Mouse (Mus musculus): ENCODE measurements at regions not wholly inside any gene's neighbourhood (a gene's known extent, or its start where the extent isn't known, plus 50 kb on each side); places are given as distances from the start of the nearest gene placed in this dataset.

DNA sequence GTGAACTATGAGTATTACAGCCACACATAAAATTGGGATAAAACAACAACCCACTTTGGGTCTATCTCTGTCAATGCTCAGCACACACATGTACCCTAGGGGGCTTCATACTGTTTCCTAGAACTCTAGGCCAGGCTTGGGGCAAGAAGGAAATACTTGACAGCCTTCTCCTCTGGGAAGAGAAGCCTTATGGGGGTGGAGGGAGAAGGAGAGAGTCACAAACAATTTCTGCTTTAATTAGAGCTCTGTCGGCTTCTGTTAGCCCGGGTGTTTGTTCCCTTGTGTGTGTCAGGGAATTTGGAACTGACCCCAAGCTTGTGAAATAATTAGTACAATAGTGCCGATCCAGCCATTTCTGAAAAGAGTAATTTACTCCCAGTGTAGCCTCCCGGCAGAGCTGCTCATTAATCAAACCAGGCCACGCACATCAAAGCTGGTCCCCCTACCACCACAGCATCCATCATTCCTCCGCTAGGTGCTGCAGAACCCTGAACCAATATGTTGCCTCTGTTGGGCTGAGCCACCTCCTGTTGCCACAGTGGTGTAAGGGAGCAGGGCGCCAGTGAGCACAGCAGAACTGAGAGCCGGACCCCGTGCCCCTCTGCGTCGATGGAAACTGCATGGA lies 307.3 kb downstream of the Tmem114 start:
- intact Hi-C loops (cut with DNase I), result no loop called here

GRCm38 (mm10) chr16:8111329-8112116 lies 313.4 kb downstream of the Tmem114 start:
- DNase-seq (ENCODE audit: low spot score), result no peak
- intact Hi-C loops (cut with DNase I), result no loop called here

More for the DNA sequence above, 307.3 kb downstream of the Tmem114 start:
- DNase-seq (ENCODE audit: low spot score), result no peak

GRCm38 (mm10) chr16:8108141-8109122 lies 316.5 kb downstream of the Tmem114 start:
- intact Hi-C loops (cut with DNase I), result no loop called here

DNA sequence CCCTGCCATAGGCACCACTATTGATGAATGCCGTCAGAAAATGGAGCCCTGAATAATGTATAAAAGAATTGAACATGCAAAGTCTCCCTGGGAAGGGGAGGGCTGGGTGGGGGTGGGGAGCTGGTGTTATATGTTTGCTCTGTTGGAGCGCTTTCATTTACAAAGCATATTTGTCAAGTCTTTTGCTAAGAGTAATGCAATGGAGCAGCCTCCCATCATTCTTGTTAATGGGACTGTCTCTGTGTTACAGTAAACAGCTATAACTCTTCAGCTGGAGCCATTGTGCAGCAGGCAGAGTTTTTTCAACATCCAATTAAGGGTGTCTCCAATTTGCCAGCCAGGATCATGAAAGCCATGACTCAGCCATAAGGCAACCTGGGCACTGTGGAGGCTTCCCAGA lies 345.9 kb downstream of the Tmem114 start:
- no peak for DNase-seq (ENCODE audit: low spot score)
- intact Hi-C loops (cut with DNase I), result no loop called here

More at GRCm38 (mm10) chr16:8108141-8109122, 316.5 kb downstream of the Tmem114 start:
- peak; percentile 19 for DNase-seq (ENCODE audit: low spot score)

- intact Hi-C loops (cut with DNase I), result no loop called here
- no peak for DNase-seq (ENCODE audit: low spot score)
These were observed 346.5 kb downstream of the Tmem114 start for GRCm38 (mm10) chr16:8078461-8078860.

- no peak for DNase-seq (ENCODE audit: low spot score)
- intact Hi-C loops (cut with DNase I), result no loop called here
These were observed 350.2 kb downstream of the Tmem114 start for GRCm38 (mm10) chr16:8074729-8075128.

DNA sequence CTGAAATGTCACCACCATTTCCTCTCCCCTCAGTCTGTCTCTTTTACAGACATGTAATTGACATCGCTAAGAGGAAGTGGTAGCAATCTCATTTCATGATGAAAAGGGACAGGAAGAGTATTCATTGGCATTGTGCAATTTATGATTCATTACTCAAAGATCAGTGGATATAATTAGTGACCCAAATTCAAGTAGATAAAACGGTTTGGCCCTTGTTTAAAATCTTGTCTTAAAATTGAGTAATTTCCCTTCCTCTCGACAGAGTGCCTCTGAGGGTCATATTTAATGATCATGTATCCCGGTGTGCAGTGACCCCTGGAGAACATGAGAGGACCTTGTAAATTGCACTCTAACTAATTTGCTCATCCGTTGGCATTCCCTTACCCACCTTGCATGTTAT lies 371.0 kb downstream of the Tmem114 start:
- intact Hi-C loops (cut with DNase I), result no loop called here
- no peak for DNase-seq (ENCODE audit: low spot score)

DNA sequence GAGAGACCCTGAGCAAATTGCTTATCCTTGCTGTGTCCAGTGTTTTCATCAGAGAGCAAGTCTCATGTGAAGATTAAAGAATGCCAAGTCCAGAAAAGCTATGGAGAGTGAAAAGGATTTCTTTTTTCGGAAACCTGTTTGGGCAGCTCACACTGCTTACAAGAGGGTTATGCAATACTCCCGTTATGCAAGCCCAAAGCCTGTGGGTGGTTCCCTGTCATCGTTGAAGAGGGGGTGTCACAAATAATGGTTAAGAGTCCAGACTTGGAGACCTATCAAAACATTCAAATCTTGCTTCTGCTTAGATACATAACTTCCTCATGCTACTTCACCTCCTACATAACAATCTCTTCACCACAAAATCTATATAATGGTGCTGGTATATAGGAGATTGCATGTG lies 416.0 kb downstream of the Tmem114 start:
- intact Hi-C loops (cut with DNase I), result no loop called here
- peak; percentile 2 for DNase-seq (ENCODE audit: low spot score)

DNA sequence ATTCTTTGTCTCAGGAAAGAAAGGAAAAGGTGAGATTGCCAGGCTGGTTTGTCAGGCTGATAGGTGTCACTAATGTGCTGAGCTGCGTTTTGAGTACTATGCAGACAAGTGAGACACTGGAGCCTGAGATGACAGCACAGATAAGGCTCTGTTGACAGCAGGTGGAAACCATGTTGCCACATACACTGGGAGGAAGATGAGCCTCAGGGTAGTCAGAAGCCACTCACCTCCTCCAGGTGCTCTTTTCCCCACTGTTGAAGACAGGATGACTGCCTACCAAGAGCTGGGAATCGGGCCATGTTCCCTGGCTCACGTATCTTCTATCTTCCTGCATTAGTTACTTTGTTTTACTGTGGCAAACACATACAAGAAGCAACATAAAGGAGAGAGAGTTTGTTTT lies 418.3 kb downstream of the Tmem114 start:
- DNase-seq (ENCODE audit: low spot score), result no peak
- intact Hi-C loops (cut with DNase I), result no loop called here

- intact Hi-C loops (cut with DNase I), result no loop called here
- no peak for DNase-seq (ENCODE audit: low spot score)
These were observed 422.4 kb downstream of the Tmem114 start for GRCm38 (mm10) chr16:8002339-8003089.

DNA sequence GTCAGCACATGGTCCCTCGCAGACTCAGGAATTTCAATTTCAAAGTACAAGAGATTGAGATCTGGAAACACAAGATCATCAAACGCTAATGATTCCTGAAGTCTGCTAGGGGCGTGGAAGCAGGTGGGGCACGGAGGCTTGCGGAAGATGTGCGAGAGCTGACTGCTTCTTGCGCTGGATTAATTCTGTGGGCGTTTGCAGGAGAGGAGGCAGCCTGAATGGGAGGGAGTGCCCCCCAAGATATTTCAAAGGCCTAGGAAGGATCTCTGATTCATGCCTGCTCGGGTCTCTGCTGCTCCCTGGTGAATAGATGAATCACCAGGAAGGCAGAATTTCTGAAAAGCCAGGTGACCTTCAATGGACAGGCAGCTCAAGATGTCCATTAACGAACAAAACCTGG lies 442.1 kb downstream of the Tmem114 start:
- no peak for DNase-seq (ENCODE audit: low spot score)
- intact Hi-C loops (cut with DNase I), result no loop called here

GRCm38 (mm10) chr16:7978466-7978865 lies 446.5 kb downstream of the Tmem114 start:
- intact Hi-C loops (cut with DNase I), result no loop called here
- DNase-seq (ENCODE audit: low spot score), result no peak

DNA sequence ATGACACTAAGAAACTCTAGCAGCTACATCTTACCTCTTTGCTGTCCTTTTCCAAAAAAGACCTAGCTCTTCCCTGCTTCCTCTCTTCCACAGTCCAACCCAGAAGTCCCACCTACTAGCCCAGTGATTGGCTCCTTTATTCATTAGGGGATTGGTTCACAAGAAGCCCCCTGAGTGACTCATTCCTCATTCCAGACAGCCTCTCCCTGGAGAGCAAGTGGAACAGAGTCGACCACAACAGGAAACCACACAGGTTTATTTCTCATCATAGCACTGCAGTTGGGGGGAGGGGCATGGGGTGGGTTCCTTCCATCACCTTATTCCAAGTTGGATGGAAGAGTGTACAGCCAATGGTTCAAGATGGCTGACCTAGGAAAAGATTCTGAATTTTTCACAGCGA lies 473.3 kb downstream of the Tmem114 start:
- intact Hi-C loops (cut with DNase I), result no loop called here
- no peak for DNase-seq (ENCODE audit: low spot score)

DNA sequence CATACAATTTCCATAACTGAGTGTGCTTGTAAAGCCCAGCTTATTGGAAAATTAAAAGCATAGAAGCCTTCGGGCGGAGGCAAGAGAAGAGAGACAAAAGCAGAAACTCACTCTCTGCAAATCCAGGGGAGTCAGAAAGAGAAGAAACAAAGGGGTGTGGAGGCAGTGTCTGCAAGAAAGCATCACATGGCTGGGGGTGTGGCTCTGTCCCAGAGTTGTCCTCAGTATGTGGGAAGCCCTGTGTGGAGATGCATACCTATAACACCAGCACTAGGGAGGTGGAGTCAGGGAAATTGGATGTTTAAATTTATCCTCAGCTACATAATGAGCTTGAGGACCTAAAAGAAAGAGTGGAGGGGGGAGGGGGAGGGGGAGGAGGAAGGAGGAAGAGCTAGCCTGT lies 482.6 kb downstream of the Tmem114 start:
- no peak for DNase-seq (ENCODE audit: low spot score)
- intact Hi-C loops (cut with DNase I), result no loop called here

DNA sequence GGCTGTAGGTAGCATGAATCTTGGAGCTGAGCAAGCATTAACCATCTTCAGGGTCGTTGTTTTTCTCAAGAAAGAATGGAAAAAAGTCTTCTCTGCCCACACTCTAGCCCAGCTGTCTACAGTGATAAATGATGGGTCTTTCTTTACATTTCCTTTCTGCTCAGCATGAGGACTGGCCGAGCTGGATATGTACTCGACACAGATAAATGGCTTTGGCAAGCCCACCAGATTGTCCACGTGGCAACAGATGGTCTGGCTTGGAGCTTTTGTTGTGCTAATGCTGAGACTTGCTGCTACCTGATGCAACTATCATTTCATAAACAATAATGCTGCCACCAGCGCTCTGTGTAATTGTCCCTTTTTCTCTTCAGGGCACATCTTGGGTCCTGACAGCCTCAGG lies 487.8 kb downstream of the Tmem114 start:
- no peak for DNase-seq (ENCODE audit: low spot score)
- intact Hi-C loops (cut with DNase I), result no loop called here

- intact Hi-C loops (cut with DNase I), result no loop called here
- DNase-seq (ENCODE audit: low spot score), result no peak
These were observed 492.6 kb downstream of the Tmem114 start for GRCm38 (mm10) chr16:7932322-7932721.

GRCm38 (mm10) chr16:7931676-7932075 lies 493.3 kb downstream of the Tmem114 start:
- intact Hi-C loops (cut with DNase I), result no loop called here
- DNase-seq (ENCODE audit: low spot score), result no peak

DNA sequence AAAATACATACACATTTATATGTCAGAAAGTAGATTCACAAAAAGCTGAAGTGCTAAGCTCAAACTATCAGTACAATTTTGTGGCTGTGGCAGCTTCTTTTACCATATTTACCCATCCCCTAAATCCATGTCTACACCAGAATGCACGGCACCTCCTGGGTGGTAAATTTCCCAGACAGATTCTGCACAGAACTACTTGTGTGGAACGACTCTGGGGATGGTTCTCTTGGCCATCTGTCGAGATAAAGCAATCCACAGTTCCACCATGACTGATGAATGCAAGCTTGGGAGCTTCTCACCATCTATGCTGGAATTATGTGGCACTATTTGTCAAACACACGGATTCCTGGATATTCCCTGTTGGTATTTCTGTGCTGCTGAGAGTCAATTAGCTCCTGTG lies 495.8 kb downstream of the Tmem114 start:
- intact Hi-C loops (cut with DNase I), result no loop called here
- no peak for DNase-seq (ENCODE audit: low spot score)

GRCm38 (mm10) chr16:7928391-7928935 lies 496.5 kb downstream of the Tmem114 start:
- intact Hi-C loops (cut with DNase I), result no loop called here
- no peak for DNase-seq (ENCODE audit: low spot score)

DNA sequence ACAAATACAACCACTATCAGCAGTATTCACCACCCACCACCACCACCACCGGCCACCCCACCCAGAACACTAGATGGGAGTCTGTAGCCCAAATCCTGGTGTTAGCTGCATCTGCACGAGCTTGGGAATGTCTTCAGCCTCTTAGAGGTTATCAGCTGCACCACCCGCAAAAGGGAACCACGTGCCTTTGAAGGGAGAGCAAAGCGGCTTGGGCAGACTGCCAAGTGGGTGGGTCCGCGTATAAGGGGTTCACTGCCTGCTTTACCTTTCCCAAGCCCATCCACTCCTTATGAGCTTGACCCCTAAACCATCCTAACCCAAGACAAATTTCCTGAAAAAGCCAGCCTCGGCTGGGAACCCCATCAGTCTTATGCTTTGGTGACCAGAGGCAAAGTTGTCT lies 497.2 kb downstream of the Tmem114 start:
- DNase-seq (ENCODE audit: low spot score), result no peak
- intact Hi-C loops (cut with DNase I), result no loop called here
